Mouse (Mus musculus) adrenal gland, postnatal 36 days (tissue): ENCODE measurements around the gene Olfr828. TPM values are rescaled to one million over a fixed set of nuclear protein-coding genes. Genes with fewer than 3 reads are reported as not detected.

Source experiments
- DNase-seq, 2 experiments: peaks; one replicate each; pipeline ENCODE4 v3.0.0; 2021; ENCODE audit warnings: mixed read lengths in 1 of 2
- long read RNA-seq, 2 experiments: library from polyadenylated mRNA; stranded (forward); transcript quantifications; one replicate each; pipeline ENCODE4 v2.0.0; 2021; ENCODE audit warnings: borderline sequencing depth in 2 of 2
- total RNA-seq, 2 experiments: library from RNA; stranded (reverse); gene quantifications; 2 replicates each; pipeline ENCODE4 v1.2.3; 2021

The Olfr828 gene
- not detected for total RNA-seq
- long read RNA-seq, experiment 1: 0 reads
- long read RNA-seq, experiment 2: 0 reads

DNA sequence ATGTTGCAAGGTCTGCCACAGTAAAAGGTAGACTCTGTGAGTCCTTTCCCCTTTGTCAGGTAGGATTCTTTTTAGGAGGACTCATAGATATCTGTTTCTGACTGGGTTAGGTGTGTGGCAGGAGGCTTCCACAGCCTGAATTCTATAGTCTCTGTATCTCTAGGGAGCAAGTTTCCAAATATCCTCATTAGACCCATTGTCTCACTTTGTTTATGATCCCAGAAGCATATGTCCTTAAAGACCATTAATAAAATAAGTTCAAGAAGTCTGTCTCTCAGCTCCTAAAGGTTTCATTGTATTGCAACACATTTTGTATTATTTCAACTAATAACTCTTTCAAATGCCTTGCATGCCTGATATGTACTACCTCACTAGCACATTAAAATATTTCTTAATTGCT is at the start of gene Olfr828:
Gene Olfr828, minus strand, starts transcription at position 101 of the 400 bp plus-strand sequence.
- no peak for DNase-seq

DNA sequence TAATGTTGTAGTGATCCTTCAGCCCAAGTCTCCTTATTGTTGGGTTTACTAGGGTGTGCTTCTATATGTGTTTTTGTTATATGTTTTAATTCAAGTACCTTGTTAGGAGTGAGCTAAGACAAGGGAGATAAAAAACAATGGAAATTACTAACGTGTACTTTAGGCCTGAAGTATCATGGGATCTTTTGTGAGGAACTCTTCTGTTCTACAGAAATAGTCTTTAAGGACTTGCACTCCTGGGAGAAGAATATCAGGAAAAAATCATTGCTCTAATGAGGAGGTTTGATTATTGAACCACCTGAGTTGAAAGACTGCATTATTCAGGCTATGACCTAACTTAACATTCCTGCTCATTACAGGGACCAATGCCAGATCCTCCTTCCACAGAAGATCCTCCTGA is 35.3 kb upstream of the Olfr828 start, which contains the start of gene Olfr829:
Gene Olfr829, plus strand, starts transcription at position 301 of the 400 bp plus-strand sequence.
- DNase-seq: no peak

DNA sequence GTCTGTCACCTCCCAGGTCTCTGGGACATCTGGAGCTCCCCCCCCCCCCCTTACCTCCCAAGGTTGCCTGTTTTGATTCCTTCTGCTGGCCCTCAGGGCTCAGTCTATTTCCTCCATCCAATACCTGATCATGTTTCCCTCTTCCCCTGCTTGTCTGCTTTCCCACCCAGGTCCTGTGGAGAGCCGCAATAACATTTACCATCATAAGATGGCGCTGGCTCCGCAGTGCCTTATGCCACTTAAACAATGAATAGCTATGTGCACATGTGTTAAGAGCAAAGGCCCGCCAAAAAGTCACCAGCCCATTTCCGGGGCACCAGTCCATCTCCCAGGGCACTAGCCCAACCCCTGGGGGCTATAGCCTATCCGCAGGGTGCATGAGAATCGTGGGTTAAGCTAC is 34.0 kb downstream of the Olfr828 start:
- DNase-seq: no peak

DNA sequence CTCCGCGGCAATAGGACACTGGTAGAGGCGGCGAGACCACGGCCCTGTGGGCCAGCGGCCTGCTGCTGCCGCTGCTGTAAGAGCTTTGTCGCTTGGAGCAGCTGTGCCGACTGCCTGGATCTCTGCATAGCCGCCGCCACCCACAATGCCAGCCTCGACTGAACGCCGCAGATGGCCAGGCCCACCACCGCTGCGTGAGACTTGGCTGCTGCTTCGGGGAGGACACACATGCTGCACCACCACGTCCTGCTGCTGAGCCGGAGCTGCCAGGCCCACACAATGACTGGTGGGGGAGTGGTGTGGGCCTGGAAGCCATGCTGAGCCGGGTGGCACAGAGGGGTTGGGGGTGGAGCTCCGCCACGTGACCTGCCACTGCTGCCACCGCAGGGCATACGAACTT is 39.9 kb downstream of the Olfr828 start:
- DNase-seq: no peak

DNA sequence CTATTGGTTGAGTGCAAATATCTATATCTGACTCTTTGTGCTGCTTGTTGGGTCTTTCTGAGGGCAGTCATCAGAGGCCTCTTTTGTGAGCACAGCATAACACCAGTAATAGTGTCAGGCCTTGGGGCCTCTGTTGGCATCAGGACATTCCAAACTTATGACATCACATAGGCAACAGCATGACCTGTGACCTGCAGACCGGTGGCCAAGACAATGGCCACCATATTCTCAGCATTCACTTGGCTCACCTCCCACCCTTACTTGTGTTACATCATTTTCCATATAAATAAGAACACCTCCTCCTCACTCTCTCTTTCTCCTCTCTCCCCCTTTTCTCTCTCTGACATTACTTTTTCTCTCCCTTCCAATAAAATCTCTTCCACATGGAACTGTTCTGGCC is 40.3 kb downstream of the Olfr828 start:
- no peak for DNase-seq

Other genes starting within 250 kb of the Olfr828 start
- 1 to 10 TPM; 2.6 to 3.2 TPM for gene Muc16, start 145.0 kb downstream of the Olfr828 start, total RNA-seq
- gene Olfr24, start 55.5 kb downstream of the Olfr828 start, total RNA-seq: not detected
- not detected for gene Olfr829, start 35.4 kb upstream of the Olfr828 start, total RNA-seq
- not detected for gene Olfr830, start 55.2 kb upstream of the Olfr828 start, total RNA-seq
- gene Olfr832, start 117.6 kb upstream of the Olfr828 start, total RNA-seq: not detected
- not detected for gene Olfr834, start 168.5 kb upstream of the Olfr828 start, total RNA-seq
- not detected for gene Olfr835, start 213.2 kb upstream of the Olfr828 start, total RNA-seq